Mouse (Mus musculus) heart, adult 11 months (tissue): ENCODE measurements at regions not wholly inside any gene's neighbourhood (a gene's known extent, or its start where the extent isn't known, plus 50 kb on each side); places are given as distances from the start of the nearest gene placed in this dataset.

Experiments used
- DNase-seq: peaks from one replicate; pipeline ENCODE4 v3.0.0; 2022

- no peak for DNase-seq
Observed at GRCm38 (mm10) chr3:34885137-34885536, 234.9 kb downstream of the Sox2 start.

- DNase-seq, result no peak
Observed at GRCm38 (mm10) chr3:34893381-34893780, 243.2 kb downstream of the Sox2 start.

DNA sequence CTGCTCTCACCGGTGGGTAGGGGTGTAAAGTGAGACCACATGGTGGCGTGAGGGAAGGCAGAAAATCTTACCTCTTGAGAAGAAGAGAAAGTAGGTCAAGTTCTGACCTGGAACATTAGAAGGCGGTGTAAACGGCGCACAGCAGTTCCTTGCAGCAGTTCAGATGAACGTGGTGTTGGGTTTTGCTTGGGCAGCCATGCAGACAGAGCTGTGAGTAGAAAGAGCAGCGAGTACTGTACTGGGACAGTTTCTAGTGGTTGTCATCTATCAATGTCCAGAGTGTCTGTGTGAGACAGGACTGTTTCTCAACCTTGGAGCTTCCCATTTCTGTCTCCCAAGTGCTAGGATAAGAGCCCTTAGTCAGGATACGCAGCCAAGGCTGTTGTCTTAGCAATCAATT, 252.9 kb downstream of the Sox2 start:
- DNase-seq, result peak; percentile 68

GRCm38 (mm10) chr3:34908489-34908888, 258.3 kb downstream of the Sox2 start:
- peak; percentile 41 for DNase-seq

- DNase-seq, result peak; percentile 43
Observed at GRCm38 (mm10) chr3:34909350-34909749, 259.1 kb downstream of the Sox2 start.

DNA sequence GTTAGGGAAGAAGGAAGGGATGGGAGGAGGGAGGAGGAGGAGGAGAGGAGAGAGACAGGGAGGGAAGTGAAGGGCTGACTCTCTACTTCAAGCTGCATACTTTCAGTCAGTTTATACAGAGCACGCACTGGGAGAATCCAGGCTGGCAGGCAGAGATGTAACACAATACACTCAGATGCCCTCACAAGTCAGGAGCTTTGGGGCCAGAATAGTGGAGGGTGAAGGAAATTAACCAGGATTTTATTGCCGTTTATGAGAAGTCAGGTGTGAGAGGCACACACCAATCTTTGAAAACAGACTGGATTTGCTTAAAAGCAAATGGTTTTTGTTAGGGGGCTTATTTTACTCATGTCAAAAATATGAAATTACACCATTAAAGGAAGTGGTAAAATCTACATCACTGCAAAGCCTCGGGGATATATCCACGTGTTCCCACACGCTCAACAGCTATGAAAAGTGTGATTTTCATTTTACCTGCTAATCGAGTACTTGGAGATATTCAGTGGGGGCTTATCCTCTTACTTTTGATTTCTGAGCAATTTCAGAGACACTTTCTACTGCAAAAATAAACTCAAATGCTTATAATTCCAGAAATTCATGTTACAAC, 268.2 kb downstream of the Sox2 start:
- DNase-seq, result no peak

- no peak for DNase-seq
Observed at GRCm38 (mm10) chr3:34920497-34920896, 270.3 kb downstream of the Sox2 start.

GRCm38 (mm10) chr3:34949867-34950266, 299.7 kb downstream of the Sox2 start:
- DNase-seq, result no peak

GRCm38 (mm10) chr3:34956183-34956582, 306.0 kb downstream of the Sox2 start:
- no peak for DNase-seq

- no peak for DNase-seq
Observed at GRCm38 (mm10) chr3:34959044-34959521, 308.9 kb downstream of the Sox2 start.

GRCm38 (mm10) chr3:34966442-34966841, 316.2 kb downstream of the Sox2 start:
- DNase-seq, result no peak

DNA sequence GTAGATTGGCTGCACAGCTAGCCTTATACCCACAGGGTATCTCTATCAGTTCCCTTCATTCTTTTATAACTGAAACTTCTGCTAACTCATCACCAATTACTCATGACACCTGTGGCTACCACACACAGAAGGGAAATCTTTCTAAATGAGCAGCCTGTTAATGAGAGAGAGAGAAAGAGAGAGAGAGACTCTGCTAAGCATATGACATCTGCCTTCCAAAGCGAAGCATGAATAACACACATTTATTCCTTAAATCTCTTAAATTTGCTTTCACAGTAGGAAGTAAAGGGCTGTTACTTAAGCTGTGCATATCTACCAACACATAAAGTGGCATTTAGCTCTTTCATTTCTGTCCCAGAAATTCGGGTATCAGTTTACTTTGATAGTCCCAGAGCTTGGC, 317.7 kb downstream of the Sox2 start:
- DNase-seq, result no peak

- no peak for DNase-seq
Observed at GRCm38 (mm10) chr3:34971536-34971935, 321.3 kb downstream of the Sox2 start.

DNA sequence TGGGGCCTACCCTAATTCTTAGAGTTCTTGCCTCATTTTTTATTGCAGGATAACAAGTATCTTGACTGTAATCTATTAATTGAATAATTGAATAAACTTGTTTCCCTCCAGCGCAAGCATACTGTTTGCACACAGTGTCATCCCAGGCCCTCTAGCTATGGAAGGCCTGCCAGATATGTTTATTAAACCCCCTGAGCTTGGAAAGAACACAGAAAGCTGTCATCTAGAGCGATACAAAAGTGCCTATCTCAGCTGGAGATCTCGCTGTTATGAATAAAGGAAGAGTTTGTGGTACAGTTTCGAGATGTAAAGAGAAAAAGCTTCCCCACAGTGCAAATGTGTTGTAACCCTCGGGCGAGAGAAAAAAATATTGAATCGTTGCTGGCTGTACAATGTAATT, 324.2 kb downstream of the Sox2 start:
- DNase-seq, result no peak
